Comparison of ENCODE assay signal across 24 mouse cellular contexts in the genomic region with DNA sequence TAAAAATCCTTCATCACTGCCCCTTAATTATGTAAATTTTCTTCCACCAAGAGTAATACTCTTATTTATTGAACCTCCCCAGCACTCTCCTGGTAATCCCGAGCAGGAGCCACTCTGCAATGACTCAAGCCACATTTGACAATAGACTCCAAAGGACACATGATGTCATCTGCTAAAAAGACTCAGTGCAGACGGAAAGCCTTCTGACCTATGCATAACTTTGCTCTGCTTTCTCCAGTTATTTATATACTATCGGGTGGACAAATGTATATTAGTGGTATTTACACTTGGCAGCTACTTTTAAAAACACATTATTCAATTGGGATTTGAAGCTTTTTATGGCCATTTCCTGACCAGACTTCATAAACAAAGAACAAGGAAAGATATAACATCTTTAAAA.
DNase-seq lines count a peak whose midpoint lies in the region; ATAC-seq and TF ChIP-seq lines count a peak whose summit lies in the region.
"Had no signal": no experiment of that assay in that cellular context is flagged by ENCODE, and none has a peak within 500 bp of the region (broad histone marks: within the 10 kb centered on the region; RNA-seq: fewer than 3 reads in every experiment).

No protein-coding gene starts in this region.

- no peaks in the 10 kb centered on the region for H3K9me3 ChIP-seq in heart, postnatal 0 days (replicated peaks; ENCODE audit: control insufficient read depth, low read length)
- no peaks in the 10 kb centered on the region for H3K9me3 ChIP-seq in kidney, embryonic 15.5 days (replicated peaks)
- no peaks in the 10 kb centered on the region for H3K9me3 ChIP-seq in kidney, postnatal 0 days (replicated peaks; ENCODE audit: low read length)
- no peaks in the 10 kb centered on the region for H3K9me3 ChIP-seq in stomach, embryonic 16.5 days (replicated peaks; ENCODE audit: control insufficient read depth, low read length)
- no peaks in the 10 kb centered on the region for H3K9me3 ChIP-seq in stomach, postnatal 0 days (ENCODE audit: control insufficient read depth, low read length)
- H3K9me3 ChIP-seq: embryonic facial prominence, embryonic 10.5 days; embryonic facial prominence, embryonic 12.5 days; forebrain, embryonic 13.5 days; G1E had no signal

- no peak overlapping the region for H3K27ac ChIP-seq in heart, postnatal 0 days (ENCODE audit: low read depth)
- no peak overlapping the region for H3K27ac ChIP-seq in kidney, embryonic 15.5 days
- H3K27ac ChIP-seq in kidney, postnatal 0 days, result no peak overlapping the region
- H3K27ac ChIP-seq in stomach, embryonic 16.5 days (ENCODE audit: low read length), result no peak overlapping the region
- no peak overlapping the region for H3K27ac ChIP-seq in stomach, postnatal 0 days (replicated peaks)
- H3K27ac ChIP-seq: embryonic facial prominence, embryonic 10.5 days; embryonic facial prominence, embryonic 12.5 days; forebrain, embryonic 13.5 days had no signal

- TF ChIP-seq CTCF in heart, postnatal 0 days (IDR thresholded peaks at IDR 0.05; ENCODE audit: low read depth), result no peak
- TF ChIP-seq CTCF in kidney, postnatal 0 days (IDR thresholded peaks at IDR 0.05; ENCODE audit: low read depth), result no peak
- no peak for TF ChIP-seq CTCF in stomach, postnatal 0 days (IDR thresholded peaks at IDR 0.05; ENCODE audit: low read depth)

- peak; percentile 6 for DNase-seq in heart, postnatal 0 days (ENCODE audit: low spot score)
- DNase-seq in heart, postnatal 36 days, result no peak
- DNase-seq in kidney, adult 11 months, result no peak
- DNase-seq in kidney, postnatal 0 days (ENCODE audit: low spot score), result peak; percentile 84
- no peak for DNase-seq in kidney, postnatal 10 days
- DNase-seq in stomach, postnatal 0 days (ENCODE audit: low spot score), result no peak
- DNase-seq: adrenal gland, adult 8-10 months; adrenal gland, postnatal 14 days; adrenal gland, postnatal 36 days; B cell, adult 2 months; cerebellum, adult 11-12 months; cerebellum, adult 2 months; cerebellum, adult 9-10 months; cerebellum, postnatal 25 days had no signal

- WGBS in heart, postnatal 0 days, result 14% methylated on average over 3 of the region's 3 CpGs
- 38% methylated on average over 3 of the region's 3 CpGs for WGBS in kidney, embryonic 15.5 days
- 48% methylated on average over 3 of the region's 3 CpGs for WGBS in kidney, postnatal 0 days
- WGBS in stomach, embryonic 16.5 days, result 28% methylated on average over 3 of the region's 3 CpGs
- WGBS in stomach, postnatal 0 days, result 24% methylated on average over 3 of the region's 3 CpGs

- no peaks in the 10 kb centered on the region for H3K36me3 ChIP-seq in heart, postnatal 0 days (replicated peaks; ENCODE audit: control insufficient read depth, insufficient read depth, low read length)
- H3K36me3 ChIP-seq in kidney, embryonic 15.5 days, result no peaks in the 10 kb centered on the region
- H3K36me3 ChIP-seq in kidney, postnatal 0 days (ENCODE audit: insufficient read depth, low read length), result no peaks in the 10 kb centered on the region
- H3K36me3 ChIP-seq in stomach, embryonic 16.5 days (ENCODE audit: control insufficient read depth, insufficient read depth, low read length), result no peaks in the 10 kb centered on the region
- H3K36me3 ChIP-seq in stomach, postnatal 0 days (ENCODE audit: control insufficient read depth, insufficient read depth, low read length), result no peaks in the 10 kb centered on the region
- H3K36me3 ChIP-seq: embryonic facial prominence, embryonic 10.5 days; embryonic facial prominence, embryonic 12.5 days; G1E had no signal

- ATAC-seq in heart, postnatal 0 days (ENCODE audit: insufficient read depth, low read depth), result no peak
- peak; percentile 52; the same call in 1 of the 2 replicates for ATAC-seq in kidney, embryonic 15.5 days (replicated peaks; ENCODE audit: low FRiP score)
- no peak; the same call in 1 of the 2 replicates for ATAC-seq in kidney, postnatal 0 days (replicated peaks; ENCODE audit: low FRiP score, low read depth)
- ATAC-seq in stomach, embryonic 16.5 days (ENCODE audit: insufficient read depth, low FRiP score), result peak; percentile 33; the same call in 1 of the 2 replicates
- no peak for ATAC-seq in stomach, postnatal 0 days (ENCODE audit: low FRiP score, low TSS enrichment)
- ATAC-seq: activated CD4-positive, CD25-positive, alpha-beta regulatory T cell, adult 4 months; CD4-positive, CD25-positive, alpha-beta regulatory T cell, adult 4 months; forebrain, embryonic 13.5 days; Patski had no signal

- H3K27me3 ChIP-seq in heart, postnatal 0 days (ENCODE audit: control insufficient read depth, insufficient read depth, low read length), result no peaks in the 10 kb centered on the region
- H3K27me3 ChIP-seq in kidney, embryonic 15.5 days, result no peaks in the 10 kb centered on the region
- no peaks in the 10 kb centered on the region for H3K27me3 ChIP-seq in kidney, postnatal 0 days (ENCODE audit: insufficient read depth, low read length)
- no peaks in the 10 kb centered on the region for H3K27me3 ChIP-seq in stomach, embryonic 16.5 days (ENCODE audit: control insufficient read depth, insufficient read depth, low read length)
- no peaks in the 10 kb centered on the region for H3K27me3 ChIP-seq in stomach, postnatal 0 days (ENCODE audit: control insufficient read depth, insufficient read depth, low read length)
- H3K27me3 ChIP-seq: CH12.LX; embryonic facial prominence, embryonic 12.5 days; forebrain, embryonic 13.5 days; Patski had no signal

- TF ChIP-seq EP300 in heart, postnatal 0 days (IDR thresholded peaks at IDR 0.05; ENCODE audit: low read depth), result no peak
- TF ChIP-seq EP300 in stomach, postnatal 0 days (optimal IDR thresholded peaks at IDR 0.05), result no peak

- intact Hi-C loops in heart, postnatal 36 days (cut with DNase I), result no loop called here

- no peak overlapping the region for H3K9ac ChIP-seq in heart, postnatal 0 days (replicated peaks; ENCODE audit: low read depth, low read length)
- no peak overlapping the region for H3K9ac ChIP-seq in kidney, embryonic 15.5 days
- no peak overlapping the region for H3K9ac ChIP-seq in kidney, postnatal 0 days (ENCODE audit: low read depth, low read length)
- no peak overlapping the region for H3K9ac ChIP-seq in stomach, embryonic 16.5 days (ENCODE audit: low read length)
- H3K9ac ChIP-seq in stomach, postnatal 0 days (ENCODE audit: low read length), result no peak overlapping the region
- H3K9ac ChIP-seq: embryonic facial prominence, embryonic 12.5 days; forebrain, embryonic 13.5 days had no signal

- H3K4me2 ChIP-seq in heart, postnatal 0 days (ENCODE audit: low read depth, low read length), result no peak overlapping the region
- H3K4me2 ChIP-seq in kidney, embryonic 15.5 days, result no peak overlapping the region
- no peak overlapping the region for H3K4me2 ChIP-seq in kidney, postnatal 0 days (ENCODE audit: low read length)
- H3K4me2 ChIP-seq in stomach, embryonic 16.5 days (ENCODE audit: low read depth, low read length), result no peak overlapping the region
- H3K4me2 ChIP-seq in stomach, postnatal 0 days (replicated peaks; ENCODE audit: low read depth), result no peak overlapping the region
- H3K4me2 ChIP-seq: embryonic facial prominence, embryonic 12.5 days; forebrain, embryonic 13.5 days had no signal

- no peaks in the 10 kb centered on the region for H3K4me1 ChIP-seq in heart, postnatal 0 days (ENCODE audit: control insufficient read depth, insufficient read depth)
- H3K4me1 ChIP-seq in kidney, embryonic 15.5 days, result 0 out of 2 replicates have a peak, but pooled peaks cover 2% of the 10 kb centered on the region
- H3K4me1 ChIP-seq in kidney, postnatal 0 days (replicated peaks; ENCODE audit: insufficient read depth, low read length), result no peaks in the 10 kb centered on the region
- H3K4me1 ChIP-seq in stomach, embryonic 16.5 days (ENCODE audit: control insufficient read depth, insufficient read depth, low read length), result no peaks in the 10 kb centered on the region
- H3K4me1 ChIP-seq in stomach, postnatal 0 days (replicated peaks; ENCODE audit: control insufficient read depth, insufficient read depth), result no peaks in the 10 kb centered on the region
- H3K4me1 ChIP-seq: embryonic facial prominence, embryonic 10.5 days; embryonic facial prominence, embryonic 12.5 days; forebrain, embryonic 13.5 days had no signal

- no peak overlapping the region for H3K4me3 ChIP-seq in heart, postnatal 0 days (ENCODE audit: low read depth, low read length)
- H3K4me3 ChIP-seq in kidney, embryonic 15.5 days (replicated peaks), result no peak overlapping the region
- no peak overlapping the region for H3K4me3 ChIP-seq in kidney, postnatal 0 days (replicated peaks; ENCODE audit: low read depth, low read length)
- H3K4me3 ChIP-seq in stomach, embryonic 16.5 days (replicated peaks; ENCODE audit: low read length), result no peak overlapping the region
- no peak overlapping the region for H3K4me3 ChIP-seq in stomach, postnatal 0 days (ENCODE audit: low read depth, low read length)
- H3K4me3 ChIP-seq: embryonic facial prominence, embryonic 10.5 days; embryonic facial prominence, embryonic 12.5 days; forebrain, embryonic 13.5 days had no signal

Comparison
In these comparisons a context has a peak if more than half of its experiments do, and no peak if none do; other contexts are left out.
1. ATAC-seq: peak in kidney, embryonic 15.5 days (single experiment) and stomach, embryonic 16.5 days (single experiment); none in heart, postnatal 0 days (single experiment), kidney, postnatal 0 days (single experiment) and stomach, postnatal 0 days (single experiment).
2. DNase-seq: peak in heart, postnatal 0 days (single experiment) and kidney, postnatal 0 days (single experiment); none in heart, postnatal 36 days (0 of 2), kidney, adult 11 months (single experiment), kidney, postnatal 10 days (single experiment) and stomach, postnatal 0 days (single experiment).